Mouse (Mus musculus): ENCODE data around the gene Rhox11.

DNA sequence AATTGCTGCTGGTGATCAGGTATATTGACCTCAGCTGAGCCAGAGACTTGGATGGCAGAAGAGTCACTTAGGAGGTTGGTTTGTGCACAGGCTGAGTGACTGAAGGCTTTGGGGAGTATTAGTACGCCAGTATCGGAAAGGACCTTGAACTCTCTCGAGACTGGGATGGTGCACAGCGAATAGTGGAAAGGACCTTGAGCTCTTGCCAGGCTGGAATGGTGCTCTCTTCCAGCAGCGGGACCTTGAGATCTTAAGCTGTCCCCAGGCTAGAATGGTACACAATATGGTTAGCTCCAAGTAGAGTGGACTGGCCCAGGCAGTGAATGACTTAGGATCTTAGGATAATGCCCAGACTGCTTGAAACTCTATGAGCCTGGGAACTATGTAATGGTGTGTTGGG, 45.3 kb downstream of the Rhox11 start:
- no peak for TF ChIP-seq CTCF (IDR thresholded peaks at IDR 0.05; ENCODE audit: low read depth)
- no peak for TF ChIP-seq EP300 (IDR thresholded peaks at IDR 0.05; ENCODE audit: low read depth)
